Mouse (Mus musculus) kidney, postnatal 25 days (tissue): Measurements from ENCODE around the gene Mlxipl.

ENCODE experiments used
- DNase-seq, 2 experiments: peaks; one replicate each; pipeline ENCODE4 v3.0.0; 2021; ENCODE audit warnings: mixed read lengths in 2 of 2

The Mlxipl gene

GRCm38 (mm10) chr5:135186621-135187348 lies 97.1 kb downstream of the Mlxipl start, which contains the start of gene Baz1b:
Gene Baz1b, plus strand, starts transcription at chr5:135187264.
- DNase-seq, result peak; percentile 98 to 100

DNA sequence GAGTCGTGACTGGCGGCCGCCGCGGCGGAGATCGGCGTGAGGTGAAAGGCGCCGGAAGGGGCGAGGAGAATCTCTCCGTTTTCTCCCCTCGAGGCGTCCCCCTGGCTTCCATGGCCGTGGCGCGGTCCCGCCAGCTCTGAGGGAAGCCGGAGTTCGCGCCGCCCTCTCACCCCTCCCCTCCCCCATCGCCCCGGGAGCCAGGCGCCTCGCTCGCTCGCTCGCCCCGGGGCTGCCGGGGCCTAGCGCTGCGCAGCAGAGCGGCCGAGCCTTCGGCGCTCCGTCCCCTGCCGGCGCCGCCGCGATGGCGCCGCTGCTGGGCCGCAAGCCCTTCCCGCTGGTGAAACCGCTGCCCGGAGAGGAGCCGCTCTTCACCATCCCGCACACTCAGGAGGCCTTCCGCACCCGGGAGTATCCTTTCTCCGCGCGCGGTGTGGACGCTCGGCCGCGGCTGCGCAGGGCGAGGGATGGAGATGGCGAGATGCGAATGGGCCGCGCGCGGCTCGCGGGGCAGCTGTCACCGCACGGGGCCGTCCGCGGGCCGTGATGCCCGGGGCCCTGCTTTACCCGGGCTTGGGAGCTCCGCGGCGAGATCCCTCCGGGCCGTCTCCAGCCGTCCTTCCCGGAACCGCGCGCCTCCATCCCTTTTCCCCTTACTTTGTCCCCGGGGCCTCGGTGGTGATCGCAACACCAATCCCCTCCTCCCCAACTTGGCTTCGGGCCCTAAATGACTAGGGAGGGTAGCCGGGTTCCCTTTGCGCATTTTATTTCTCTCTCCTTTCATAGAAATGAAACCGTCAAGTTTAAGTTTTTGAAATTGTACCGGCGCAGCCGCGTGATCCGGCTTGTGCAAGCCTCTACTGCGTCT lies 97.9 kb downstream of the Mlxipl start:
- peak; percentile 54 to 81 for DNase-seq
